Mouse (Mus musculus) midbrain, embryonic 15.5 days (tissue): ENCODE data around the gene Gm11541. TPM values are rescaled to one million over a fixed set of nuclear protein-coding genes. Genes with fewer than 3 reads are reported as not detected.
"Not testable (repeated sequence)": the region's sequence is repeated elsewhere in the genome, so short reads cannot be mapped to it uniquely, and the experiment has no call there.

Source experiments
- ATAC-seq: fragments of 200-750 bp; cut with Nextera tagmentation; replicated peaks from 2 replicates; pipeline ENCODE4 v1.8.0; 2017; ENCODE audit warnings: moderate TSS enrichment
- H3K27ac ChIP-seq: fragments of 300-500 bp; sonication (generic); 2 replicates; pipeline ENCODE4 v1.5.1; 2015; ENCODE audit warnings: mild to moderate bottlenecking, inconsistent platforms
- H3K27me3 ChIP-seq: fragments of 300-500 bp; sonication (generic); replicated peaks from 2 replicates; pipeline ENCODE4 v1.6.1; 2015; ENCODE audit warnings: inconsistent platforms
- H3K36me3 ChIP-seq: fragments of 300-500 bp; sonication (generic); replicated peaks from 2 replicates; pipeline ENCODE4 v1.6.1; 2015; ENCODE audit warnings: inconsistent platforms
- H3K4me1 ChIP-seq: fragments of 300-500 bp; sonication (generic); 2 replicates; pipeline ENCODE4 v1.6.1; 2015; ENCODE audit warnings: inconsistent platforms
- H3K4me2 ChIP-seq: fragments of 300-500 bp; sonication (generic); 2 replicates; pipeline ENCODE4 v1.6.1; 2015; ENCODE audit warnings: inconsistent platforms, mild to moderate bottlenecking, moderate library complexity
- H3K4me3 ChIP-seq: fragments of 300-500 bp; sonication (generic); 2 replicates; pipeline ENCODE4 v1.5.1; 2015; ENCODE audit warnings: mild to moderate bottlenecking, inconsistent platforms
- H3K9ac ChIP-seq: fragments of 300-500 bp; sonication (generic); 2 replicates; pipeline ENCODE4 v1.6.1; 2015; ENCODE audit warnings: mild to moderate bottlenecking, inconsistent platforms
- H3K9me3 ChIP-seq: fragments of 300-500 bp; sonication (generic); 2 replicates; pipeline ENCODE4 v1.6.1; 2016; ENCODE audit warnings: inconsistent platforms
- WGBS: fragments of 180-500 bp; shearing (Covaris S2); methylation state at CpG from one replicate; pipeline ENCODE4 v1.1.7; 2015; ENCODE audit warnings: mixed read lengths; 5-methylcytosine and 5-hydroxymethylcytosine counted together
- polyA plus RNA-seq: library from polyadenylated mRNA; unstranded; fragments of >200 nt; fragmentation: Nextera tagmentation; extraction: Ambion mirVana; gene quantifications from 2 replicates; pipeline ENCODE4 v1.2.1, GENCODE M21; 2015

The Gm11541 gene
- polyA plus RNA-seq, 1 experiment from 2014 or later = not detected

DNA sequence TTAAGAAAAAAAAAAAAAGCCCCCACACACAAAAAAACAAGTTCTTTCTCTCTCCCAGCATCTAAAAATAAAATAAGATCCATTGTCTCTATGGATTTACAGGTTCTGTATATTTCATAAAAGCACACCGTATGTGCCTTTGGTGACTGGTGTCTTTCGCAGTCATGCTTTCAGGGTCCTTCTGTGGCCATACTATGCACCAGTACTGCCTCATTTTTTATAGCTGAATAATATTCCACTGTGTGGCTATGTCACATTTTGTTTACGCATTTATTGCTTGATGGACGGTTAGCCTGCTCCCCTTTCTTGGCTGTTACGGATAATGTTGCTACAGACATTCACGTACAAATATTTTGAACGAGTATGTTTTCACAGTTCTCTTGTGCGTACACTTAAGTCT lies 51.3 kb downstream of the Gm11541 start:
- no peaks in the 10 kb centered on the region for H3K9me3 ChIP-seq
- no peak overlapping the region for H3K9ac ChIP-seq
- peak overlapping the region; percentile 83 for H3K4me3 ChIP-seq
- H3K27ac ChIP-seq = no peak overlapping the region
- 0 out of 2 replicates have a peak, but pooled peaks cover 4% of the 10 kb centered on the region for H3K36me3 ChIP-seq
- no peak for ATAC-seq
- 45% methylated on average over 8 of the region's 8 CpGs for WGBS
- peaks cover 20% of the 10 kb centered on the region for H3K4me1 ChIP-seq
- H3K4me2 ChIP-seq = peak overlapping the region; percentile 83
- H3K27me3 ChIP-seq = no peaks in the 10 kb centered on the region

DNA sequence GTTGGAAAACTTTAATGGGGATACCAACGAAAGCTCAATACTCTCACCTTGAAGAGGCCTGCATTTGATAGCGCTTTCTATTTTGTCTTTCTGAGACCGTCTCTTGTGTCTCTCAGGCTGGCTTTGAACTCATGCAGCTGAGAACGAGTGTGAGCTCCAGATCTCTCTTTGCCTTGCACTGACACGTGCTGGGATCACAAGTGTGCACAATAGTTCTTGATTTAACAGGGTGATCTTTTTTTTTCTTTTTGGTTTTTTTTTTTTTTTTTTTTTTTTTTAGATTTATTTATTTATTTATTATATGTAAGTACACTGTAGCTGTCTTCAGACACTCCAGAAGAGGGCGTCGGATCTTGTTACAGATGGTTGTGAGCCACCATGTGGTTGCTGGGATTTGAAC lies 53.1 kb downstream of the Gm11541 start:
- ATAC-seq, H3K4me3 ChIP-seq, H3K36me3 ChIP-seq, H3K27me3 ChIP-seq, H3K27ac ChIP-seq, H3K9ac ChIP-seq, H3K9me3 ChIP-seq, H3K4me2 ChIP-seq: not testable (repeated sequence)
- WGBS = 88% methylated on average over 7 of the region's 7 CpGs
- peaks cover 20% of the 10 kb centered on the region for H3K4me1 ChIP-seq

- H3K27me3 ChIP-seq = no peaks in the 10 kb centered on the region
- H3K36me3 ChIP-seq = peaks cover 47% of the 10 kb centered on the region; the same call in 1 of the 2 replicates
- H3K27ac ChIP-seq = no peak overlapping the region
- WGBS = 95% methylated on average over 4 of the region's 4 CpGs
- ATAC-seq = no peak
- H3K4me1 ChIP-seq = no peaks in the 10 kb centered on the region
- no peaks in the 10 kb centered on the region for H3K9me3 ChIP-seq
- no peak overlapping the region for H3K4me2 ChIP-seq
- no peak overlapping the region for H3K9ac ChIP-seq
- no peak overlapping the region for H3K4me3 ChIP-seq
Observed at GRCm38 (mm10) chr11:94646457-94646856, 57.8 kb downstream of the Gm11541 start.

Other genes with a start within 250 kb of the Gm11541 start
- gene Cacna1g, start 230.3 kb downstream of the Gm11541 start, polyA plus RNA-seq = 17.7 and 20.7 TPM in 2 replicates
- gene Spata20, start 218.3 kb downstream of the Gm11541 start, polyA plus RNA-seq = 0.48 and 0.69 TPM in 2 replicates
- gene Epn3, start 204.5 kb downstream of the Gm11541 start, polyA plus RNA-seq = 0.72 and 1.2 TPM in 2 replicates
- 4.1 and 4.5 TPM in 2 replicates for gene Mycbpap, start 182.8 kb downstream of the Gm11541 start, polyA plus RNA-seq
- 9.1 and 9.7 TPM in 2 replicates for gene Rsad1, start 155.2 kb downstream of the Gm11541 start, polyA plus RNA-seq
- 0.33 and 0.61 TPM in 2 replicates for gene Chad, start 139.5 kb downstream of the Gm11541 start, polyA plus RNA-seq
- gene Acsf2, start 102.6 kb downstream of the Gm11541 start, polyA plus RNA-seq = 1.6 and 1.7 TPM in 2 replicates
- 165 and 166 TPM in 2 replicates for gene Lrrc59, start 74.7 kb downstream of the Gm11541 start, polyA plus RNA-seq
- gene Mrpl27, start 50.7 kb downstream of the Gm11541 start, polyA plus RNA-seq = 133 and 138 TPM in 2 replicates
- 3.1 and 3.5 TPM in 2 replicates for gene Eme1, start 50.5 kb downstream of the Gm11541 start, polyA plus RNA-seq
- gene Xylt2, start 27.0 kb downstream of the Gm11541 start, polyA plus RNA-seq = 12.8 and 14.5 TPM in 2 replicates
- gene Cdc34b, start 37.3 kb upstream of the Gm11541 start, polyA plus RNA-seq = 0.14 TPM in 1 of 2 replicates, not detected in the other
- gene Tmem92, start 78.2 kb upstream of the Gm11541 start, polyA plus RNA-seq = not detected in 2 replicates
- gene Col1a1, start 231.7 kb upstream of the Gm11541 start, polyA plus RNA-seq = 82.7 and 92.9 TPM in 2 replicates